Mouse (Mus musculus) frontal cortex, postnatal 36 days (tissue): ENCODE data around the gene Dusp28.

ENCODE experiments used
- DNase-seq, 2 experiments: peaks; one replicate each; pipeline ENCODE4 v3.0.0; 2022; ENCODE audit warnings: low spot score in 2 of 2

Gene Dusp28

DNA sequence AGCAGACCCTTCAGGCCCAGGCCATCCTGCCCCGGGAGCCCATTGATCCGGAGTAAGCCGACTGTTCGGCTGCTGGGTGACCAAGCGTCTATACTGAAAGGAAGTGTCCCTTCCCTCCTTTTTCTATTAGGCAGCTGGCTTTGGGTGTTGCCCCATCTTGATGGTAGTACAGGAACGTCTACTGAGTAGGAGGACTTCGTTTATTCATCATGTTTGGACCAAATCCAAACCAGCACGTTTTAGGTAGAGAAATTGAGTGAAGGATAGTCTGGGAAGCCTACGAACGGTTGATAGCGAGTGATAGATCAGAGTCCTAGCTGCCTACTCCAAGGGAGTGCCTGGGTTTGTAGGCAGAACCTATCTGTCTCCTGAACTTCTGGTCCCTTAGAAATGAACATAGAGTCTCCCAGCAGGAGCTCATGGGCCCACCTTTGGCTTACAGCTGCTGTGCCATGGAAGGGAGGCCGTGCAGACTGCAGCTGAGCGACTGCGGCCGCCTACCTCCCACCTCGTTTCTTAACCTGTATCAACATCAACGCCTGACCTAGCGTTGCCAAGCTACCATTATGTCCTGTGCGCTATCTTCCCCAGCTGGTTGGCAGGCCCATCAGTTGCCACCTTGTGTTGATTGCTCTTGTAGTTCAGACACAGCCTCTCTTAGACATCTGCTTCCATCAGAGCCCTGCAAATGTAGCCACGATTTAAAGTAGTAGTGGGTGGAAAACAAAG is 1.0 kb downstream of the Dusp28 start:
- no peak for DNase-seq

DNA sequence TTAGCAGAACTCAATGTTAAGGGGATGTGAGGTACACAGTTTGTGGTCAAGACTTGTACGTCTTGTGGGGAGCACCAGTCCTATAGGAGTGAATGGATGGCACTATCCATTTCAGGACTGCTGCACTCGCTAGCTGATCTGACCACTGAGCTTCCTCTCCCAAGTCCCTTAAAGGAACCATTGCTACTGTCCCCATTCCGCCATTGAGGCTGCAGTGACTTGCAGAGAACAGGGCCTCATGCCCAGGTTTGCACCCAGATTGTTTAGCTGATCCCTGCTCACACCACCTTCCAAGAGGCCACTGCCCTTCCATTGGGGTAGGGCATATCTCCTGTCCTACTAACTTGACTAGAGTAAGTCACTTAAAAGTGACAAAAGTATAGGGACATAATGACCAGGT is 1.9 kb downstream of the Dusp28 start:
- no peak for DNase-seq

DNA sequence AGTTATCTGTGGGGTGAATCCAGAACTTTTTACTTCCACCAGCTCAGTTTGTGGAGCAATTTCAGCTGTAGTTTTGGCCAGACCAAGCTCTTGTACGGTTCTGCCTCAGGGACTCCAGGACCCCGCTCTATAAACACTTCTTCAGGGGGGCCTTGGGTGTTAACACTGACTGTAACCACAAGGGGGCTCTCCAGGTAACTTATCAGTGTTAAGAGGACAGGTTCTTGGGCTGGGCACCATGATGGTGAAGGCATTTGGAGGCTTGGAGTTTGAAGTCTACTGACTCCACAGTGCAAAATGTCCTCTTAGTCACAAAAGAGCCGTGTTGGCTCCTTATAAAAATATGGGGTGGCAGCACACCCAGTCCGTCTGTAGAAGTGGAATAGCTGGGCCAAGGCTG is 2.3 kb downstream of the Dusp28 start:
- DNase-seq, result no peak

DNA sequence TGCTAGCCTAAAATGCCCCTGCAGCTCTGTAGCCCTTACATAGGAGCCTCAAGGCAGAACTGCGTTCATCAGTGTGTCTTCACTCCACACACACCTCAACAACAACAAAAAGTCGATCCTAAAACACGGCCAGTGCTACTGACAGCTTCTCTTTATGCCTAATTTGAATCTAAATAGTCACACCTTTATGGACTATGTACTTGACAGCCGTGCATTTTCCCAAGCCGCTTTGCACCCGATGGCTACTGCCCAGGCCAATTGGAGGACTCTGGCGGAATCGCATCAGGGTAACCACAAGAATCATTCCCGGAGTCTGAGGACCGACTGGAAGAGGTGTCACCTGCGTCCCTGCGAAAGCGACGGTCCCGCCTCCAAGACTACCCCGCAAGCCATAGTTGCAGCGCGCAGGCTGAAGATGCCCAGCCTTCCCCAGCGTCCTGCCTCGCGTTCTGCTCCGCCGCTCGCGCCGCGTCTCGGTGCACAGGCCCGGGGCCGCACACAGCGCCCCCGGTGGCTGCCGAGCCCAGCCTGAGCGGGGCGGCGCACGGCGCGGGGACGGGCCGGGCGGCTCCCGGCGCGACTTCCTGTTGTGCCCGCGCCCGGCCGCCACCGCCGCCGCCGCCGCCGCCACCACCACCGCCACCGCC is 3.6 kb downstream of the Dusp28 start, which contains the start of gene Rnpepl1:
Gene Rnpepl1 (plus strand): TSS at position 545 of the 647 bp plus-strand sequence.
- peak; percentile 71 to 79 for DNase-seq

DNA sequence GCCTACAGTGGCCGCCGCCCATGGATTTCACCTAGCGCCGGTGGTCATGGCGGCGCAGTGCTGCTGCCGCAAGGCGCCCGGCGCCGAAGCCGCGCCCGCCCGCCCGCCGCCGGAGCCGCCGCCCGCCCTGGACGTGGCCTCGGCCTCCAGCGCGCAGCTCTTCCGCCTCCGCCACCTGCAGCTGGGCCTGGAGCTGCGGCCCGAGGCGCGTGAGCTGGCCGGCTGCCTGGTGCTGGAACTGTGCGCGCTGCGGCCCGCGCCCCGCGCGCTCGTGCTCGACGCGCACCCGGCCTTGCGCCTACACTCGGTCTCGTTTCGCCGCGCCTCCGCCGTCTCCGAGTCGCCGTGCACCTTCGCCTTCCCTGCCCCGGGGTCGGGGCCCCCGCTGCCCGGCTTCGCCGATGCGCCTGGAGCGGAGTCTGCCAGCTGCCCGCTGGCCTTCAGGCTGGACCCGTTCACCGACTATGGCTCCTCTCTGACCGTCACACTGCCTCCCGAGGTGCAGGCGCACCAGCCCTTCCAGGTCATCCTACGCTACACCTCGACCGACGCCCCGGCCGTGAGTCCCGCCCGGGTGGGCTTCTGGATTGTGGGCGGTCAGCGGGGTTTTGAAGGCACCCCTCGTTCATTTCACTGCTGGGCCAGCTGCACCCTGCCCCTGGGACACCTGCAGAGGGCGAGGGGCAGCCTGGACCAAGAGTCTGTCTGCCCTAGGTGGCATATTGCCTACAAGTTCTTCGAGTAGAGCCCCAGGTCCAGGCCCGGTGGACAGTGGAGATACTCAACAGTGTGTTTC is 4.3 kb downstream of the Dusp28 start:
- DNase-seq, result peak; percentile 74 to 76

DNA sequence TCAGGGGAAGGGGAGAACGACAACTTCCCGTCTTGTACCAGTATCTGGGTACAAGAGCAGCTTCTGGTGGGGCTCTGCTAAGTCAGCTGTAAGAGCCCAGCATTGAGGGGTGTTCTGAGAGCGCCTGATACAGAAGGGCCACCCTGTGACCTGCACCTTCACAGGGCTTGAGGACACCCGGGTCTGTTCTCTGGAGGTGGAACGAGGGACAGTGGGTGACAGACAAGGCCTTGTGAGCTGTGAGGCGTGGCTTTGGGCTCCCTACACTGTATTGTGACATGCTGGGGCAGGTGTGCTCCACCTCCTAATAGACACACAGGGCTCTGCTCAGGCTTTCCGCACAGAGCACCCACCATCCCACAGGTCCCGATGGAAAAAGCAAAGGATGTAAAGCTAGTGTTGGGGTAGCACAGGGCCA is 4.9 kb downstream of the Dusp28 start:
- DNase-seq, result no peak

DNA sequence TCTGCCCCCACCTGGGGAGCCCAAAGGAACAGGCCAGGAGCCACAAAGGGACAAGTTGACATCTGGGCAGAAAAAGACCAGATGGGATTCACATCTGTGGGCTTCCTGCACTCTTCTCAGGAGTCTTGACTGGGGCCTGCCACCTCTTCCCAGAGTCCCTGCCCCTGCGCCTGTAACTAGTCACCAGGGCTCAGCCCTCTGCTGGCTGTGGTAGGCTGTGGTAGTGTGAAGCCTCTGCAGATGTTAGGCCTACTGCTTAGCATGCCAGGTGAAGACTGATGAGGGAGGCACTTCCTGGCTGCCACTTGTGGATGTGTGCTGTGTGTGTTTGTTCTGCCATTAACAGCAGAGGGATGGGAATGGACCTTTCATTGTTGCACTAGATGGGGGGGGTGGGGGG is 5.5 kb downstream of the Dusp28 start:
- no peak for DNase-seq

DNA sequence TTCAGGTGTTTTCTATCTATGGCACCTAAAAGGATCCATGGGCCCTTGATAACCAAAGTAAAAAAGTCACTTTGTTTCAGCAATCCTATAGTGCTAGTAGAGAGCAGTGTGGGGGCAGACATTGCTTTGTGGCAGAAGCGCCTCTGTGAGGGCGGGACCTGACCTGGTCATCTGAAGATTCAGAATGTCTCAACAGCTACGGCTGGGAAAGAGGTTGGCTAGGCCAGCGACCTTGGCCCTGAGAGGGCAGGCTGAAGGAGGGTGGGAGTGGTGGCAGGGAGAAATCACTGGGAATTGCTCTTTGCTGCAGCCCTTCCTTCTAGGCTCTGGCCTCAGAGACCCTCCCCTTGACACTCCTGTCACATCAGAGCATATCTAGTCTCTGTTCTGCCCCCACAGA is 7.5 kb downstream of the Dusp28 start:
- no peak for DNase-seq

DNA sequence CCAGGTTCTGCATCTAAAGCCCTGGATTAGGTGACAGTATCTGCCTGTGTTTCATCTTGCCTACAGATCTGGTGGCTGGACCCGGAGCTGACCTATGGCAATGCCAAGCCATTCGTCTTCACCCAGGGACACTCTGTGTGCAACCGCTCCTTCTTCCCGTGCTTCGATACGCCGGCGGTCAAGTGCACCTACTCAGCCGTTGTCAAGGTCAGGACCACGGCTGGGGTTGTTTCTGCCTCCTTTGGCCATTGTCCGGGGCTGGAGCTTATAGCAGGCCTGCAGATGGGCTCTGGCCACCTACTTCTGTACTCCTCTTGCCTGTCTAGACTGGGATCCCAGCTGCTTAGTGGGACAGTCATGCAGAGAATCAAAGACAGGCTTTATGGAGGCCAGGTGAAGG is 8.2 kb downstream of the Dusp28 start:
- DNase-seq, result no peak

DNA sequence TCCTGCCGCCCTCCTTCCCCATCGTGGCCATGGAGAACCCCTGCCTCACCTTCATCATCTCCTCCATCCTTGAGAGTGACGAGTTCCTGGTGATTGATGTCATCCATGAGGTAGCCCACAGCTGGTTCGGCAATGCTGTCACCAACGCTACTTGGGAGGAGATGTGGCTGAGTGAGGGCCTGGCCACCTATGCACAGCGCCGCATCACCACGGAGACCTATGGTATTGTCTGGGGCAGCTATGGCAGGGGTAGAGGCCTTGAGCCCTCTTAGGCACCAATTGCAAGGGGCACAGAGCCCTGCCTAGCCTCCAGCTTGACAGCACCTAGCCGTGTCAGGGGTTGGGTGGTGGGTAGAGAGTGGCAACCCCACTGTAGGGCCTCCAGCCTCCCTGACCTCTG is 9.9 kb downstream of the Dusp28 start:
- DNase-seq, result no peak

DNA sequence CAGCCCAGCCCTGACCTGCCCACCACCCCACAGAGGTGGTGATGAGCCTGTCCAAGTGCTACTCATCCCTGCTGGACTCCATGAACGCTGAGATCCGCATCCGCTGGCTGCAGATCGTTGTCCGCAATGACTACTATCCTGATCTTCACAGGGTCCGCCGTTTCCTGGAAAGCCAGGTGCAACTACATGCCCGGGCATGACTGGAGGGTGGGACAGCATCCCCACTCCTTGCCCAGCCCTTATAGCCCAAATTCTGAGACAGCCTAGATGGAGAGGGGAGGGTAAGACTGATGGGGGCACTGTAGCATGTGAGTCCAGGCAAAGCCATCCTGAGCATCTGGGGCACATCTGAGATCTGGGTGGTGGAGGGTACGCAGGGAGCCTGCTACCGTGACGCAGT is 12.4 kb downstream of the Dusp28 start:
- no peak for DNase-seq

DNA sequence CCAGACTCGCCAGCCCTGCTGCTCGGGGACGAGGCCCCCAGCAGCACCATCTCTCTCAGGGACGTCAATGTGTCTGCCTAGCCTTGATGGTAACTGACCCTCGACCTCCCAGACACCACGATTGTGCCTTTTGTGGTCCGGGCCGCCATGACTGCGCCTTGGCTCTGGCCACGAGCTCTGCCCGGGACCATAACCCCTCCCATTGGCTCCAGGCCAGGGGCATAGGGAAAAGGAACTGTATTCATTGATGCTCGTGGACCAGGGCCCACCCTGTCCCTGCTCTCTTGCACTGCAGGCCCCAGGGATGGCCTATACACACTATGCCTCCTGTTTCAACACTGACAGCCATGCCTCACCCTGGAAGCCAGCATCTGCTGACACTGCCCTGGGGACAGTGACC is 13.0 kb downstream of the Dusp28 start:
- no peak for DNase-seq

DNA sequence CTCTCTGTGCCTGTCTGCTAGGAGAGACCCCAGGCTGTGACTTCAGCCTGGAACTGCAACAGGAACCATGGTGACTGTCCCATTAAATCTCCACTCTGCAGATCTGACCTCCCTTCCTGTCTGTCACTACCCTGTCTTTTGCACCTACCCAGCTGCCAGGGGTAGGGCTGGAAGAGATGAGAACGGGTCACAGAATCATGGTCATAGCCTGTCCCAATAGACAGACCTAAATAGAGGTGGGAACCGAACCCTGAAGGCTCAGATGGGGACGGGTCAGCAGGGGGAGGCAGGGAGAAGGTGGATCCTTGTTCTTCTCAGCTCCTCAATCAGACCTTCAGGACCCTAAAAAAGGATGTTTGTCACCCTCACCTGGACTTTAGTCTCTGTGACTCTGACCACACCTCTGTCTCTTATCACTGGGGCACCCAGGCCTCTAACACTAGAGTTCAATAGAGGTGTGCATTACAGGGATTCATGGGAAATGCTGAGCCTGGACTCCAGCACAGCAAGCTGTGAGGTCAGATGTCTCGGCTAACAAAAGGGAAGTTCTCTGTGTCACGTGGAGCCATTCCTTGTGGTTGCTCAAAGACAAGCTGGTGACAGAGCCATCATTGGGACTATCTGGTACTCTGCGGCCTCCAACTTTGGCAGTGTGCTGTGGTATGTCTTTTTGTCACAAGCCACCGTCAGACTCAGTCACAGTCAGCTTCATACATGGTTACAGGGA is 13.9 kb downstream of the Dusp28 start:
- no peak for DNase-seq

DNA sequence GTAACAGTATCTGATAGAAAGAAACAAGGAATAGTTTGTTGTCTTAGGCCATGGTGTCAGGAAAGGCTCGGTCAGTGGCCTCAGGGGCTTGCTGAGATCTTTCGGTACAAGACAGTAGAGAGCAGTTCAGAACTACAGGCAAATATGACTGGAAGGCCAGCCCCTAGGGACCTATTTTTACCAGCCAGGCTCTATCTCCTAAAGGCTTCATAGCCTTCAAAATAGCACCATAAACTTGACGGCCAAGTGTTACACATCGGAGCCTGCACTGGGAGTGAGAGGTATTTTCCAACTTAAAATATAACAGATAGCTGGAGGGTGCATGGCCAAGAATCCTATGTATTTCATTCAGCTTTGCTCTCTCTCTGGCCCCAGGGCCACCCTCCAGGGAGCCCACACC is 14.7 kb downstream of the Dusp28 start:
- DNase-seq, result no peak

DNA sequence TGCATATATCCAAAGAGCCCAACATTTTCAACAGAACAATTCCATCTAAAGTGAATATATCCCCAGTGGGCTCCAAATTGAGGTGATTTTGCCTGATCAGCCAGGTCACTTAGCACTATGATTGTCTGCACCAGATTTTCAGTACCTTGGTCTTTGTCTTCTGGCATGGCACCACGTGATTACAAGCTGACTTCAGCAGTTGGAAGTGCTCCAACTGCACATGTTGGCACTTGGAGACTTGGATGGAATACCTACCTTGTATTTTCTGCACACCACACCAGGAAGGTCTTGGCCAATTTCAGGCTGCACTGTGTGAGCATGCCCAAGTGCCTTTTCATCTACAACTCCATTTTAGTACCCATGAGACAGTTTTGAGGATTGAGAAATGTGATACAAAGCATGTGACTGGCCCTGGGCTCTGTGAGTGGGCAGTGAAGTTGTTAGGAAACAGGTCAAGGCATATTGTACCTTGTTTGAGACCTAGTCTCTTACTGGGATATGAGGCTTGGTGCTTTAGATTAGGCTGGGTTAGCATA is 23.5 kb downstream of the Dusp28 start:
- DNase-seq, result no peak

DNA sequence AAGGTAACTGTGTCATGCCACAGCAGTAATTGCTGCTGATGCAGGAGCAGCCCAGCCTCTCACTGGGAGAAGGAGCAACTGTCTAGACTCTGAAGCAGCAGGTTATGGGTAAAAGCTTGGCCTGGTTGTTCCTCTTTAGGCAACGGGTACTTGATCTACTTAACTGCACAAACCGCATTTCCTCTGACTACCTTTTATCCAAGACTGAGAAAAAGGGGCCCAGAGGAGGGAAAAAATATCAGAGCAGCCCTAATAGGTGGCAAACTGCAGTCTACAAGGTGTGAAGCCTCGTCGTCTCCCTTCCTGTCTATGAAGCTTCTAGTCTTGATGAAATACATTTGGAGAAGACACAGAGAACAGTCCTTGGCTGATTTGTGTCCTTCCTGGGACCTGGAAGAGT is 26.8 kb downstream of the Dusp28 start:
- DNase-seq, result no peak

DNA sequence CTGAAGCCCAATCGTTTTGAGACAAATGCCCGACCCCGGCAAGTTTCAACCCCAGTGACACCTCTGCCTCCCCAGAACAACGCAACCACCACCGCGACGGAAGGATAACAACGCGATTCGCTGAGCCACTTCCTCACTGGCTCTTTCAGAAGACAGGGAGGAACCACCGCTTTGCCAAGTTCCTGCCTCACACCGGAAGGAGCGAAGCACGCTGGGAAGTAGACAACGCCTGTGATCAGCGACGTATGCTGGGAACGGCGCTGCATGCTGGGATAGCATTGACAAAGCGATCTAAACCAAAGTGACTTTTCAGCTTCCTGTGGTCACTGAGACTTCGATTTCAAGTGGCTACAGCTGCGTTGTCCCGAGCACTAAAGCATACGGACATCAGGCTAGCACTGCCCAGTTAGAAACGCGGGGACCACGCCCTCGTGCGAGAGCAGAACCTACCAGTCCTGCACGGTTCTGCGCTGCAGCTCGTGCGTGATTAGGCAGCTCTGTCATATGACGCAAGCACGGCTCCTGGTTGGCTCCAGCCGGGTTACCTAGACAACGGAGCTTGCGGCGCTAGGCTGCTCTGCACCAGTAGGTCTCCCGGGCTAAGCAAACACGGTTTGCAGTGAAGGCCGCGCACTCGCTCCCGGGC is 27.5 kb downstream of the Dusp28 start, which contains the start of gene Capn10:
Gene Capn10 (plus strand): TSS at position 195 of the 646 bp plus-strand sequence.
- peak; percentile 97 to 98 for DNase-seq

DNA sequence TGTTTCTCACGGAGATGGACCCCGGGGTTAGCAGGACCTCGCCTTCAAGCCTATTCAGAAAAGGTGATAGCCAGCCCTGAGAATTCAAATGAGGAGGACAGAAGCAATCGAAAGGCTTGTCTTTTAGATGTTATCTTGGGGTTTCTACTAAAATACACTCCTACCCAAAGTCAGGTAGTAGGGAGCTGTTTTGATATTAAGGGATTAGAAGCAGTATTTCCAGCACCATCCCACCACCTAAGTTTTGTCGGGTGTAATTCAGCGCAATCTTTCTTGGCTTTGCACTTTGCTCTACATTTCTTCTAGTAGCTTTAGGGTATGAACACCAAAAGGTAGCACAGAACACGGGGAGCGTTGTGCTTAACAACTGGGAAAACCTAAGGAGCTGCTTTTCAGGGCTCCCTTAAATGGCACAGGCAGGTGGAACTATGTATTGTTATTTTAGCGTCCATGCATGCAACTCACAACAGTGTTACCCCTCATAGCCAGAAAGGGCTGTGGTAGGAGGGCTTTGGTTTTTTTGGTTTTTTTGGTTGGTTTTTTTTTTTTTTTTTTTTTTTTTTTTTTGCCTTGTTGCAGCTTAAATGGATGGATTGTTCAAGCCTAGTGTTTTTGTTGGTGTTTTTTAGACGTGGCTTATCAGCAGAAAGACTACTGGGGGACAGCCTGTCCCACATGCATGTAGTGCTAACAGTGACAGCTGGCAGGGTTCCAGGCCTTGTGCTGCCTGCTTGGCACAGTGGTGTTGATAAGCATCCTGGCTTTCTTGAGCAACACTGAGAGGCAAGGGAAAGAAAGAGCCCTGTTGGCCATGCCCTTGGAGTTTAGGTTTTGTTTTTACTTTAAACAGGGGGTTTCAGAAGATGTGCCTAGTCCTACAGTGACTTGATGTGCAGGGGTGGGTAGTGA is 28.5 kb downstream of the Dusp28 start:
- no peak for DNase-seq

DNA sequence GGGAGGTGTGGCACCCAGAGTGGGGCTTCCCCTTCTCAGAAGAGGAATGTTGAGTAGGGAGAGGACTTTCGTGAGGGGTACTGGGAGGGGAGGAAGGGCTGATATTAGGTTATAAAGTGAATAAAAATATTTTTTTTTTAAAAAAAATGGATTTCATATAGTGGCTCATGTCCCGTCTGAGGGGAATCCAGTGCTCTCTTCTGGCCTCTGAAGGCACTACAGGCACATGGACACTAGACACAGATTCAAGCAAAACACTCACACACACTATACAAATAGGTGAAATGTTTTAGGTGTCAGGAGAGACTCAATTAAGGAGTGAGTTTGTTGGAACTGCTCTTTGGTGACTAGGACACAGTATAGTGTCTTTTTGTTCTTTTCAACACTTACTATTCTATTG is 29.2 kb downstream of the Dusp28 start:
- DNase-seq, result no peak

DNA sequence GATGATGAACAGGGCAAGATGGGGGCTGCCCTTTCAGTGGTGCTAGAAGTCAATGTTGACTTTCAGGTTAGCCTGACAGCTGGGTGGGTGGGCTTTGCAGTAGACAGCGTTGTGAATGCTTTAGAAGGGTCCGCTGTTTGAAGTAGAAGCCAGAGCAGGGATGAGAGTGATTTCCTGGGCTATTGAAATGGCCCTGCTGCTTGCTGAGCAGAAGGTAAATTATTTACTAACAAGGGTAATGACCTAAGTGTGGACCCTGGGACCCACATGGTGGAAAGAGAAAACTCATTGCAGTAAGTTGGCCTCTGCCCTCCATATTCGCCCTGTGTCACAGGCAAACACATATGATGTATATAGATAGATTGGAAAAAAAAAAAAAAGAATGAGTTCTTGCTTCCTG is 29.7 kb downstream of the Dusp28 start:
- DNase-seq, result no peak
